Mouse (Mus musculus): ENCODE data around the gene Ndufs2. TPM values are rescaled to one million over a fixed set of nuclear protein-coding genes. Genes with fewer than 3 reads are reported as not detected.

The Ndufs2 gene
- polyA plus RNA-seq, 1 experiment from 2014 or later = 257 TPM

DNA sequence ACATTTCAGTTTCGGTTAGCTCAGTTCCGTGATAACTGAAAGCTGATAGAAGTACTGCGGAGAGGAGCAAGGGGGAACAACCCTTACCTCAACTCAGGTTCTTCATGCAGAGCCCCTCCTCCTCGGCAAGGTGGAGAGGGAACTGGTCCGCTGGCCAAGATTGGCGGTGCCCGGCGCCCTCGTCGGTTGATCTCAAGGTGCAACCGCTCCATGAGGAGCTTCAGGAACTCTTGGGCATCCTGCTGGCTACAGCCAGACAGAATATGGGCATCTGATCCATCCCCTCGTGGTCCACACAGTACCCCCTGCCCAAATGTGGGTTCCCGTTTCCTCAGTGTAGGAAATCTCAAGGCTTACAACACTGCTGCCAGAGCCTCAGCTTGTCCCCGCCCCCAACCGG is 33.3 kb upstream of the Ndufs2 start:
- peaks cover 61% of the 10 kb centered on the region for H3K4me1 ChIP-seq (replicated peaks)

DNA sequence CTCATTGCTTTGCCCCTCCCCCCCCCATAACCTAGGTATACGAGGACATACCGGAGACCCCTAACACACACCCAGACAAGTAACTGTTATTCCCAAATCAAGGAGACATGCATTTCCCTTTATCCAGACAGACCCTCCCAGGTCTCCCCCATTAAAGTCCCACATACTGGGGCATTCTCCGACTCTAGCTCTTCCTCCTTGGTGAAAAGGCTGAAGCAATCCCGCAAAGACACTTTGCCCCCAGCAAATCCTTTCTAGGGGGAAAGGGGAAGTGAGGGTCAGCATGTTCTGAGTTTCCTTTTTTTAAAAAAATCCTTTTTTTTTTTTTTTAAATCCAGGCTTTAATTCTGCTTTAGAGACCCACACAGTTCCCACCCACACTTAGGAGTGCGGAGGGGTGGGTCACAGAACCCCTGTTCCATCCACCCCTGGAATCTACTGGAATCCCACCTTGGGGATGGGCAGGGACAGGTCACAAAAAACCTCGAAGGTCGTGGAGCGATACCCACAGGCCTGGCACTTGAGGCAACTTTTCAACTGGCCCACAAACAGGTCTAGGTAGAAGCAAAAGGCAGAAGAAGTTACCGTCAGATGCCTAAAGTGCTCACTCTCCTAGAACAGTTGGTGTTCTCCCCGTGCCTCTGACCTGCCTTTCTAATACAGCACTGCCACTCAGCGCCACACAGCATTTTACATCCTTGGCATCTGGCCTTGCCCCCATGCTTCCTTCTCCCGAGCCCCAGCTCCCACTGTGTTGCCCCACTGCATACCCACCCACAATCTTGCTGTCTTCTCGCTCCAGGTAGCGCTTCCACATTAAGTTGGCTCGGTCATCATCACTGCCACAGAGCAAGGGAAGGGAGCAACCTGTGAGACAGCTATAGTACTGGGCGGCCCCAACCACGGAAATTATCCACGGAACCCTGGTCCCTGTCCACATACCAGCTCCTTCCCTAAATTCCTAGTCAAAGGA is 32.3 kb upstream of the Ndufs2 start:
- peaks cover 51% of the 10 kb centered on the region for H3K36me3 ChIP-seq
- 91% methylated on average over 18 of the region's 18 CpGs for WGBS
- H3K9ac ChIP-seq = no peak overlapping the region
- no peak for ATAC-seq (ENCODE audit: low read depth)
- H3K4me1 ChIP-seq (replicated peaks) = peaks cover 58% of the 10 kb centered on the region
- no peak overlapping the region for H3K4me3 ChIP-seq
- no peaks in the 10 kb centered on the region for H3K27me3 ChIP-seq
- H3K9me3 ChIP-seq = no peaks in the 10 kb centered on the region
- H3K4me2 ChIP-seq = no peak overlapping the region
- no peak overlapping the region for H3K27ac ChIP-seq (replicated peaks)

More for the DNA sequence above, 33.3 kb upstream of the Ndufs2 start:
- Histone ChIP-seq H3K9ac (no peak overlapping the region), H3K4me3 (no peak overlapping the region), H3K9me3 (no peaks in the 10 kb centered on the region), H3K27ac (replicated peaks) (0 out of 2 replicates have a peak overlapping the region, but pooled peaks have one; percentile 9), H3K4me2 (no peak overlapping the region), H3K27me3 (no peaks in the 10 kb centered on the region), H3K36me3 (peaks cover 58% of the 10 kb centered on the region)
- WGBS = 91% methylated on average over 15 of the region's 15 CpGs
- no peak for ATAC-seq (ENCODE audit: low read depth)

DNA sequence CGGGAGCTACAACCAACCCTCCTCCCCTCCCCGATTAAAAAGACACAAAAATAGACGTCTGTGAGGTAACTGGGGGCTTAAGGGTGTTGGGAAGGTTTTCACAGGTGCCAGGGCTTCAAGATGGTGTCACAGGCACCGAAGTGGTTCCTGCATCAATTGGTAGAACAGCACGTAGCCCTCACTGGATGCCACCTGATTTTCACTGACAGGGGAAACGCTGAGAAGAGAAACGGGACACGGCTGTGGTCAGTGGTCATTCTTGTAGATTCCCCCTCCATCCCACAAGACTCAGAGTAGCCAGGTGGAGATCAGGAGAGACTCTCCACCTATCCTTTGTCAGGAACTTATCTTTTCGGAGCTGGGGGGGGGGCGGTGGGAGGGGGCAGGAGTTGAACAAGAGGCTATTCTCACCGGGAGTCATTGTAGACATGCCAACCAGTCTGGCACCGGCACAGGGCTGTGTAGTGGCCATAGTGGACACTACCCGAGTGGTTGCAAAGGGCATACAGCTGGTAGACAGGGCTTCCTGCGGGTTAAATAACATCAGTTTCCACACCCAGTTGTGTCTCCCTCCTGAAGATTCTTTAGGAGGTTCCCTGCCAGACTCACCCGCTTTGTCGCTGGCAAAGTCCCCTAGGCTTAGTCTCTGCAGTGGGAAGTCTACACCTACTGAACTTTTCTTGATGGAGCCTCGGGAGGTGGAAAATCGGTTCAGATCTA is 31.1 kb upstream of the Ndufs2 start:
- H3K4me1 ChIP-seq (replicated peaks) = peaks cover 52% of the 10 kb centered on the region
- peaks cover 60% of the 10 kb centered on the region for H3K36me3 ChIP-seq
- peak overlapping the region; percentile 63; the same call in 1 of the 2 replicates for H3K4me3 ChIP-seq

DNA sequence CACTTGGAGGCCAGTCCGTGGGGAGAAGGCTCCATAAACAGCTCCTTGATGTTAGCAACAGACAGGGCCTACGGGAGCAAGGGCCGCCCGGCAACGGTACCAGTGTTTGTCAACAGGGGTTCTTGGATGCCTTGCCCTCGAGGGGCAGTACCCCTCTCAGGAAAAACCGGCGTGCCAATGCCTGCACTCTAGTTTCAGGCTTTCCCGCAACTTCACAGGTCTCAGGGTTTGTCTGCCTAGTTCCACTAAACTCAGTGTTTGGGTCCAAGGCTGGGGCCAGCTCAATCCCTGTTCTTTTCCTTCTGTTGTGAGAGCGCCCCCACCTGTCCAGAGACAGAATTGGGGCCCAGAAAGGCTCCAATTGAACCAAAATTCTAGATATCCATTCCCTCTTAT is 30.3 kb upstream of the Ndufs2 start:
- Histone ChIP-seq H3K4me2 (peak overlapping the region; percentile 91), H3K36me3 (peaks cover 65% of the 10 kb centered on the region), H3K27me3 (no peaks in the 10 kb centered on the region), H3K9ac (peak overlapping the region; percentile 60), H3K4me3 (peak overlapping the region; percentile 63), H3K9me3 (no peaks in the 10 kb centered on the region), H3K4me1 (replicated peaks) (peaks cover 45% of the 10 kb centered on the region), H3K27ac (replicated peaks) (peak overlapping the region; percentile 78)
- under 1% methylated on average over 10 of the region's 10 CpGs for WGBS
- ATAC-seq (ENCODE audit: low read depth) = peak; percentile 40

More for the DNA sequence above, 31.1 kb upstream of the Ndufs2 start:
- no peak for ATAC-seq (ENCODE audit: low read depth)
- H3K27ac ChIP-seq (replicated peaks) = no peak overlapping the region
- 80% methylated on average over 18 of the region's 18 CpGs for WGBS
- H3K9me3 ChIP-seq = no peaks in the 10 kb centered on the region
- peak overlapping the region; percentile 91 for H3K4me2 ChIP-seq
- H3K9ac ChIP-seq = peak overlapping the region; percentile 60; the same call in 1 of the 2 replicates
- no peaks in the 10 kb centered on the region for H3K27me3 ChIP-seq

DNA sequence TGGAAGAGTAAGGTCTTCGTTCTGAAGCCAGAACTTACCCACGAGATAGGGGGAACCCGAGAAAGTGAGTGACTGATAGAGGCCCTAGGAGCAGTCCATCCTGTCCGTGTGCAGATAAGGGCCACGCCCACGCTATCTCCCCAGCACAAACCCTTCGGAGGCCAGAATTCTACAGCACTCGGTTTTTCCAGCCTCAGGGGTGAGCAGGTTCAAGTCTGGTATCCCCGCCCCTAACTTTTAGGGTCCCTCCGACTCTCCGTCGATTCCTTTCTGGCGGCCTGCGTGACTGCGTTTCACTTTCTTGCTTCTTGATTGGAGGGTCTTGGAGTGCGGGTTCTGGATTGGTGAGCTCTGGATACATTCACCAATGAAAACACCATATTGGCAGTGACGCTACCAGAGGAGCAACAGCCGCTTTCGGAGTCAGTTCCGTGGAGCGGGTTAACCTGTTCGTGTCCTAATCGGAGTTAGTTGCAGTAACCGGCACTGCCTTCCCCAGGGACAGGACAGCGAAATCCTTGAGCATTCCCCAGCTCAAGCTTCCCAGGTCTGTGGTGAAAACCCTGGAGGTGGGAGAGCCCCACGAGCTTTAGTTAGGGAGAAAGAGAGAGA is 29.8 kb upstream of the Ndufs2 start, which contains the start of gene Ppox:
Gene Ppox (minus strand): TSS at position 271 of the 612 bp plus-strand sequence.
- WGBS = under 1% methylated on average over 26 of the region's 26 CpGs
- Histone ChIP-seq H3K4me2 (peak within 1 kb of the TSS; percentile 91), H3K4me1 (replicated peaks) (peaks cover 45% of the 10 kb centered on the region), H3K36me3 (peaks cover 65% of the 10 kb centered on the region), H3K27me3 (no peaks in the 10 kb centered on the region), H3K27ac (replicated peaks) (peak within 1 kb of the TSS; percentile 78), H3K4me3 (peak within 1 kb of the TSS; percentile 63), H3K9ac (peak within 1 kb of the TSS; percentile 78), H3K9me3 (no peaks in the 10 kb centered on the region)
- ATAC-seq (ENCODE audit: low read depth) = peak; percentile 98

DNA sequence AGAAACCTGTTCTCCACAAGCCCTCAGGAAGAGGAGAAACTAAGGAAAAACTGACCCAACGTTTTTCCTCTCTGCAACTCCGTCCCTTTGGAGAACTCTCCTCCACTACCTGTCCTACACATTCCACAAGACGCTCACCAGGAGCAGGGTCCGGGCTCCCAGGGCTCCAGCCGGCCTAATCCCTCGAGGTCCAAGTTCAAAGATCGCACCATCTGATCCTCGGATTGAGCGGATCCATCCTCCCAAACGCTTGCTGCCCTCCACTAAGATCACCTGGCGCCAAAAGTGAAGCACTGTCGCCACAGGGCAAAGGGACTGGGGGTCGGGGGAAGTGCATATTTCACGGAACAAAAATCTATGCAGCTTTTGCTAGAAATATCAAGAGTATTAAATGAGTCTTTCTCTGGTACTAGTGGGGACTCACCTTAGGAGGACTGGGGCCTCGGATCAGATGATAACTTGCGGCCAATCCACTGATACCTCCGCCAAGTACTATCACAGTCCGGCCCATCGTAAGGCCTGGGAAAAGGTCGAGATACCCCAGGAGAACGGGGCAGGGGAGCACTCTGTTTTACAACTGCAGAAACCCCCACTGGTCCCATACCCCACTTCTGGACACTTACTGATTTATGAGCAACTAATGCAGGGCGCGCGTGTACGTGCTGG is 29.2 kb upstream of the Ndufs2 start:
- Histone ChIP-seq H3K9me3 (no peaks in the 10 kb centered on the region), H3K9ac (peak overlapping the region; percentile 78), H3K4me2 (peak overlapping the region; percentile 91), H3K4me1 (replicated peaks) (peaks cover 38% of the 10 kb centered on the region), H3K36me3 (peaks cover 65% of the 10 kb centered on the region), H3K4me3 (peak overlapping the region; percentile 63), H3K27me3 (no peaks in the 10 kb centered on the region), H3K27ac (replicated peaks) (no peak overlapping the region; the same call in 1 of the 2 replicates)
- 2% methylated on average over 25 of the region's 25 CpGs for WGBS
- peak; percentile 45; the same call in 1 of the 2 replicates for ATAC-seq (ENCODE audit: low read depth)

DNA sequence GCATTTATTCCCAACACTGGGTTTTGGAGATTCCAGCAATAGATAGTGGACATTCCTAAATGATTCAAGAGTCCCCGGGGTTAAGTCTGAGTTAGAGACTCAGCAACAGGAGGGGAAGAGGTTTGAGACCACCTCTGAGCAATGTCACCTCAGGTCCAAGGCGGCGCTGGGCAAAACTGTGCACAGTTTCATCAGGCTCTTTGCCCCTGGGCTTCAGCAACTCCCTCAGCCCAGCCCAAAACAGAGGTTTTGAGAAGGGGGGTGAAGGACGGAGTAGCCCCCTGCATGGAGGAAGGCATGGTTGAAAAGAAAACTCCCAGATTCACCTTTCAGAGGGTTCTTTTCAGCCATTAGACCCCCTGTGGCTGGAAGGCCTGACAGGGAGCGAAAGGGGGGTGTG is 28.5 kb upstream of the Ndufs2 start:
- peak overlapping the region; percentile 91 for H3K4me2 ChIP-seq
- H3K27ac ChIP-seq (replicated peaks) = no peak overlapping the region
- H3K27me3 ChIP-seq = no peaks in the 10 kb centered on the region
- peaks cover 65% of the 10 kb centered on the region for H3K36me3 ChIP-seq
- 71% methylated on average over 5 of the region's 5 CpGs for WGBS
- no peak for ATAC-seq (ENCODE audit: low read depth)
- H3K4me1 ChIP-seq (replicated peaks) = peaks cover 32% of the 10 kb centered on the region
- H3K9ac ChIP-seq = peak overlapping the region; percentile 78
- peak overlapping the region; percentile 63 for H3K4me3 ChIP-seq
- no peaks in the 10 kb centered on the region for H3K9me3 ChIP-seq

DNA sequence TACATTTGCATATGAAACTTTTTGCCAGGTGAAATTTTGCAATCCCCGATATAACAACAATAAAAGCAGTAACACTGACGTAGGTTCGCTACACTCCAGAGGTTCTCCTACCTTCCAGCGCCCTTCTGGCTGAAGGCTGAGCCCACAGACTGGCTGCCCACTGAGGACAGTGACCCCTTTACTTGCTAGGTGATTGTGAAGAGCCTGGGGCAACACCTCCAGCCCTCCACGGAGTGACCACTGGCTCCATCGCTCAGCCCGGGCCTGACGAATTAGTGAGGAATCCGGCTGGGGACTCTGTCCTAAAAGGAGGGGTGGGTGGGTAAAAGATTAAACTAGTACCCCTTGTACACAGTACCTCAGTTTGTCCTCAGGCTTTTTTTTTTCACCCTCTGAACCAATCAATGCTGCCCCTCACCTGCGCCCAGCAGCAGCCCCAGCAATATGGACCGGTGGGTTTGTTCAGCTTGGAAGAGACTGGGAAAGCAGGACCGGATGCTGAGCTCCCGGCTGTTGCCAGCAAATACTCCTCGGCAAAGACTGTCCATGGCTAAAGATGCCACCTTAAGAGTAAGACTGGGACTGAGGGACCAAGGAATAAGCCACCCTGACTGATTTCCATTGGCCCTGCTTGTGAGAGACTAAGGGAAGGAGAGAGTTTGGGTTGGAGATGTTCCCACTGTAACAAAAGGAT is 28.0 kb upstream of the Ndufs2 start:
- H3K9ac ChIP-seq = peak overlapping the region; percentile 78
- H3K4me3 ChIP-seq = peak overlapping the region; percentile 63; the same call in 1 of the 2 replicates
- WGBS = 89% methylated on average over 14 of the region's 14 CpGs
- H3K9me3 ChIP-seq = no peaks in the 10 kb centered on the region
- H3K36me3 ChIP-seq = peaks cover 66% of the 10 kb centered on the region
- H3K27me3 ChIP-seq = no peaks in the 10 kb centered on the region
- ATAC-seq (ENCODE audit: low read depth) = no peak
- H3K27ac ChIP-seq (replicated peaks) = no peak overlapping the region
- H3K4me1 ChIP-seq (replicated peaks) = peaks cover 29% of the 10 kb centered on the region
- H3K4me2 ChIP-seq = 0 out of 2 replicates have a peak overlapping the region, but pooled peaks have one; percentile 91

DNA sequence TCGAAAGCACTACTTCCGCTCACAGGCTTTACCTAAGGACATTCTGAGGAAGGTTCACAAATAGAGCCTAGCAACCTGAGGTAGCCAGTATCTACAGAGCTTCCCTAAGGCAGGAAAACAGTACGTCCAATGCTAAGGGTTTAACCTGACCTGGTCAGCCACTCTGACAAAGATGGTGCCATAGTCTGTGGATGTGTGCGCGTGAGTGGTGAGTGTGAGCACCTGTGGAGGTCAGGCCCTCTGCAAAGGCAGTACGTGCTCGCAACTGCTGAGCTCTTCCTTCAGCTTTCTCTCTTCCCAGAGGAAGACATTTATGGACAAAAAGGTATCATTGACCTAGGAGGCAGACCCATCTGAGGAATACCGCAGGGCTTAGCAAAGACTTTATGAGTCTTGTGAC is 27.2 kb upstream of the Ndufs2 start:
- Histone ChIP-seq H3K4me3 (no peak overlapping the region), H3K4me2 (no peak overlapping the region), H3K27me3 (no peaks in the 10 kb centered on the region), H3K4me1 (replicated peaks) (peaks cover 29% of the 10 kb centered on the region), H3K9me3 (no peaks in the 10 kb centered on the region), H3K36me3 (peaks cover 66% of the 10 kb centered on the region), H3K9ac (no peak overlapping the region), H3K27ac (replicated peaks) (no peak overlapping the region)
- no peak for ATAC-seq (ENCODE audit: low read depth)
- 95% methylated on average over 8 of the region's 8 CpGs for WGBS

DNA sequence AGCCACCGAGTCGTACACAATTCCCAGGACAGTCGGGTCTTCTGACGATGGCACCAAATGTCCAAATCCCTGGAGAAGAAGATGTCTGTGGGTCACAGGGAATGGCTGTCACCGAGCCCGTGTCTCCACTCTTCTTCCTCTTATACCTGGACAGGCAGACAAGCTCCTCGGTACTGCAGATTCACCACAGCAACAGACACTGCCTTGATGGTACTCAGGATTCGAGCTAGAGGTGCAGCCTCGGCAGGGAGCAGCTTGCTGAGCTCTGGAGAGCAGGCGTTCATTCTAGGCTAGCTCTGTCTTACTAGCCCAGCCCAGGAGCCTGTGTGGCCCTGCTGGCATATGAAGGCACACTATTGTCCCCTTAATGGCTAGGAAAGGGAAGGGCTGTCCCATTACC is 26.5 kb upstream of the Ndufs2 start:
- no peak overlapping the region for H3K27ac ChIP-seq (replicated peaks)

More for the DNA sequence above, 26.5 kb upstream of the Ndufs2 start:
- ATAC-seq (ENCODE audit: low read depth) = no peak
- WGBS = 82% methylated on average over 10 of the region's 10 CpGs
- no peak overlapping the region for H3K4me3 ChIP-seq
- H3K9me3 ChIP-seq = no peaks in the 10 kb centered on the region
- H3K27me3 ChIP-seq = no peaks in the 10 kb centered on the region
- H3K4me1 ChIP-seq (replicated peaks) = peaks cover 29% of the 10 kb centered on the region
- peaks cover 66% of the 10 kb centered on the region for H3K36me3 ChIP-seq
- H3K4me2 ChIP-seq = no peak overlapping the region
- no peak overlapping the region for H3K9ac ChIP-seq
